Mouse (Mus musculus) G1E (cell line): ENCODE results near the gene St14.

Experiments used
- CTCF ChIP-seq: IDR thresholded peaks from 2 replicates; pipeline ENCODE4 v1.5.1; 2012; ENCODE audit warnings: low read depth, low read length, inconsistent platforms, mixed read lengths
- GATA1 ChIP-seq: IDR thresholded peaks from 2 replicates; pipeline ENCODE4 v1.6.1; 2012; ENCODE audit warnings: borderline replicate concordance, low read length, inconsistent platforms, mixed read lengths

DNA sequence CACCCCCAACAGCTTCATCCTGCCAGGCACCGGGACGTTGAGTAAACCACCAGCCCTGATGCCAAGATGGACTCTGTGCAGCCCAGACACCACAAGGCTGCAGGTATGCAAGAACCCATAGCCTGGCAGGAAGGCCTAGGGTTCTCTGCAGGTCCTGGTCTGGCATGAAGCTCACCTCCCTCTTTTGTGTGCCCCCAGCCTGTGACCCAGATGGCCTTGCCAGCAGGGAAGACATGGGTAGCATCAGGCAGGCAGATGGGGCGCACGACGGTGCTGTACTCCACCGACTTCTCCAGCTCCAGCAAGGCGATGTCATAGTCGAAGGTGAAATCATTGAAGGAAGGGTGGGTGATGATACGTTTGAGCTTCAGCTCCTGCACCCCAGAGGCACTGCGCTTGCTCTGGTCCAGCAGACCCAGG lies 40.5 kb downstream of the St14 start:
- no peak for TF ChIP-seq CTCF
- no peak for TF ChIP-seq GATA1
